Mouse (Mus musculus) heart, embryonic 13.5 days (tissue): ENCODE measurements around the gene B3galt5. TPM values are rescaled to one million over a fixed set of nuclear protein-coding genes. Genes with fewer than 3 reads are reported as not detected.
A peak's percentile ranks its signal among the peaks of the same experiment; 100 is the strongest.
"Not testable (repeated sequence)": the region's sequence is repeated elsewhere in the genome, so short reads cannot be mapped to it uniquely, and the experiment has no call there.

Experiments used
- ATAC-seq: fragments of 200-750 bp; cut with Nextera tagmentation; 2 replicates; pipeline ENCODE4 v1.8.0; 2017; ENCODE audit warnings: moderate TSS enrichment; ENCODE audit not compliant: insufficient number of reproducible peaks, low FRiP score, low TSS enrichment; ENCODE audit errors: extremely low read depth
- H3K27ac ChIP-seq: fragments of 300-500 bp; sonication (generic); replicated peaks from 2 replicates; pipeline ENCODE4 v1.5.1; 2015; ENCODE audit warnings: moderate library complexity, mild to moderate bottlenecking, inconsistent platforms
- H3K27me3 ChIP-seq: fragments of 300-500 bp; sonication (generic); replicated peaks from 2 replicates; pipeline ENCODE4 v1.6.1; 2015; ENCODE audit warnings: mild to moderate bottlenecking, inconsistent platforms
- H3K36me3 ChIP-seq: fragments of 300-500 bp; sonication (generic); 2 replicates; pipeline ENCODE4 v1.6.1; 2015; ENCODE audit warnings: mild to moderate bottlenecking, inconsistent platforms
- H3K4me1 ChIP-seq: fragments of 300-500 bp; sonication (generic); 2 replicates; pipeline ENCODE4 v1.6.1; 2015; ENCODE audit warnings: inconsistent platforms
- H3K4me2 ChIP-seq: fragments of 300-500 bp; sonication (generic); 2 replicates; pipeline ENCODE4 v1.6.1; 2015; ENCODE audit warnings: inconsistent platforms, mild to moderate bottlenecking, moderate library complexity
- H3K4me3 ChIP-seq: fragments of 300-500 bp; sonication (generic); 2 replicates; pipeline ENCODE4 v1.5.1; 2015; ENCODE audit warnings: moderate library complexity, mild to moderate bottlenecking, inconsistent platforms
- H3K9ac ChIP-seq: fragments of 300-500 bp; sonication (generic); 2 replicates; pipeline ENCODE4 v1.6.1; 2015; ENCODE audit warnings: inconsistent platforms, mild to moderate bottlenecking, moderate library complexity
- H3K9me3 ChIP-seq: fragments of 300-500 bp; sonication (generic); 2 replicates; pipeline ENCODE4 v1.6.1; 2016; ENCODE audit warnings: inconsistent platforms
- WGBS: fragments of 180-500 bp; shearing (Covaris S2); methylation state at CpG from one replicate; pipeline ENCODE4 v1.1.7; 2015; ENCODE audit warnings: mixed read lengths; 5-methylcytosine and 5-hydroxymethylcytosine counted together
- polyA plus RNA-seq: library from polyadenylated mRNA; unstranded; fragments of >200 nt; fragmentation: Nextera tagmentation; extraction: Ambion mirVana; gene quantifications from 2 replicates; pipeline ENCODE4 v1.2.1, GENCODE M21; 2015

B3galt5 gene
- polyA plus RNA-seq, 1 experiment from 2014 or later = 0.09 TPM

DNA sequence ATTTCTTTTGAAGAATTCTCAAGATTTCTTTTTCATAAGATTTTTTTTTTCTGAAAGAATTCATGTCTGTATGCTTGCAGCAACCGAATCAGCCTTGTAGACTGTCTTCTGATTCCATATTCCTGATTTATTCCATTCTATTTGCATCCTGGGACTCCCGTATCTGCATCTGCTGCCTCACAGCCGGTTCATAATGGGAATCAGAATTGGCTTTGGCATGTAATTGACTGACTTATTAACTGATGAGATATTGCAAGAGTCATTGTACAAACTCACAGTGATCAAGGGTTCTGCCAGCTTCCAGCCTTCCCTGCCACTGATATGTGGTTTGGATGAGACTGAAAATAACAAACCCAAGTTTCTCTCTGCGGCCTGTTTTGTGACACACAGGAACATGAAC, 67.8 kb downstream of the B3galt5 start:
- Histone ChIP-seq H3K9ac (no peak overlapping the region), H3K27me3 (no peaks in the 10 kb centered on the region), H3K4me1 (no peaks in the 10 kb centered on the region), H3K9me3 (no peaks in the 10 kb centered on the region), H3K36me3 (no peaks in the 10 kb centered on the region), H3K4me2 (no peak overlapping the region), H3K4me3 (no peak overlapping the region), H3K27ac (no peak overlapping the region)
- ATAC-seq = no peak
- WGBS = 79% methylated on average over 4 of the region's 4 CpGs

GRCm38 (mm10) chr16:96304438-96304837, 68.8 kb downstream of the B3galt5 start:
- H3K9ac ChIP-seq = no peak overlapping the region
- H3K9me3 ChIP-seq = no peaks in the 10 kb centered on the region
- no peak for ATAC-seq
- H3K4me3 ChIP-seq = no peak overlapping the region
- H3K36me3 ChIP-seq = no peaks in the 10 kb centered on the region
- no peak overlapping the region for H3K4me2 ChIP-seq
- no peaks in the 10 kb centered on the region for H3K27me3 ChIP-seq
- no peaks in the 10 kb centered on the region for H3K4me1 ChIP-seq
- H3K27ac ChIP-seq = no peak overlapping the region

- Histone ChIP-seq H3K27me3 (no peaks in the 10 kb centered on the region), H3K27ac (no peak overlapping the region), H3K4me1 (no peaks in the 10 kb centered on the region), H3K36me3 (no peaks in the 10 kb centered on the region), H3K4me2 (no peak overlapping the region), H3K4me3 (no peak overlapping the region), H3K9me3 (no peaks in the 10 kb centered on the region), H3K9ac (no peak overlapping the region)
- WGBS = 61% methylated on average over 4 of the region's 4 CpGs
- ATAC-seq = no peak
Observed at GRCm38 (mm10) chr16:96306905-96307304, 71.3 kb downstream of the B3galt5 start.

GRCm38 (mm10) chr16:96317803-96318202, 82.2 kb downstream of the B3galt5 start:
- H3K36me3 ChIP-seq = no peaks in the 10 kb centered on the region
- 74% methylated on average over 8 of the region's 8 CpGs for whole genome bisulfite sequencing
- ATAC-seq = no peak
- no peak overlapping the region for H3K4me3 ChIP-seq
- H3K9me3 ChIP-seq = no peaks in the 10 kb centered on the region
- H3K4me2 ChIP-seq = no peak overlapping the region
- no peak overlapping the region for H3K9ac ChIP-seq
- H3K4me1 ChIP-seq = no peaks in the 10 kb centered on the region
- no peak overlapping the region for H3K27ac ChIP-seq
- no peaks in the 10 kb centered on the region for H3K27me3 ChIP-seq

GRCm38 (mm10) chr16:96322739-96323138, 87.1 kb downstream of the B3galt5 start:
- H3K27me3 ChIP-seq = no peaks in the 10 kb centered on the region
- peaks cover 7% of the 10 kb centered on the region; the same call in 1 of the 2 replicates for H3K4me1 ChIP-seq
- H3K27ac ChIP-seq = no peak overlapping the region
- 76% methylated on average over 1 of the region's 1 CpGs for WGBS
- H3K4me2 ChIP-seq = no peak overlapping the region
- no peaks in the 10 kb centered on the region for H3K36me3 ChIP-seq
- no peak for ATAC-seq
- no peak overlapping the region for H3K9ac ChIP-seq
- no peaks in the 10 kb centered on the region for H3K9me3 ChIP-seq
- H3K4me3 ChIP-seq = no peak overlapping the region

GRCm38 (mm10) chr16:96323166-96323565, 87.6 kb downstream of the B3galt5 start:
- WGBS = 80% methylated on average over 4 of the region's 4 CpGs

DNA sequence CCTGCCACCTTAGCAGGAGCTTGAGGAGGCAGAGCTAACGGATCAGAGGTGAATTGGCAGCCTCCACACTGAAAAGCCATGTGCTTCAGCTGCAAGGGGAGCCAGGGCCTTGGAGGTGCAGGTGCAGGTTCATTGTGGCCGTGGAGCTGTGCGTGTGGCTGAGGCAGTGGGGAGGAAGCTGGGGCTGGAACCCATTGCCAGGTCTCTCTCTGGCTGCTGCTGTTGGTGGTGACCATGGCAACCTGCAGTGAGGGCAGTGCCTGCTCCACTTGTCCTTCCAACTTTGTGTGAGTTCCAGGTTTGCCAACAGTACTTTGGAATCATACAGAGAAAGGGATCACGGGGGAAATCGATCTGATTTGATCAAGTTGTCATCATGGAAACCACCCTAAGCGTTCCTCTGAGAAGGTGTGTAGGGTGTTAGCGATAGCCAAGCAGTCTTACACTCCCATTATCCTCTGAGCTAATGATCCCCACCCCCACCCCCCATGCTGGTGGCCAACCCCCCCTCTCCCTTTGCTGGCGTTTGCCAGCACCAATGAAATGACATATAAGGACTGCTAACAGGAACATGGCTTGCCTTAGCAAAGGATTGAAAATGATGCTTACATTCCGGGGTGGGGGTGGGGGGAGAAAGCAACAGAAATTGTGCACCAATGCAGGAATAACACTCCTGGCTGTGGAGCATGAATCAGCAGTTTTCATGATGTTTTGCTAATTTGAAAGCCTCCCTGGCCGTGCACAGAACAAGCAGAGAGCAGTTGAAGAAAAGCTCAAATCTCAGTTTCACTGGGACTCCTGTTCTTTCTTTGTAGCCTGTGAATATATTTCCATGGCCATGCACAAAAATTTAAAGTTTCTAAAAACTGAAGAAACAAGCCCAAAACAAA, 90.8 kb downstream of the B3galt5 start:
- Histone ChIP-seq H3K27me3 (no peaks in the 10 kb centered on the region), H3K36me3 (no peaks in the 10 kb centered on the region), H3K4me1 (peaks cover 7% of the 10 kb centered on the region; the same call in 1 of the 2 replicates), H3K9me3 (no peaks in the 10 kb centered on the region), H3K27ac (no peak overlapping the region), H3K4me3 (no peak overlapping the region), H3K4me2 (no peak overlapping the region), H3K9ac (no peak overlapping the region)
- ATAC-seq = no peak
- 41% methylated on average over 10 of the region's 10 CpGs for WGBS

More at GRCm38 (mm10) chr16:96323166-96323565, 87.6 kb downstream of the B3galt5 start:
- H3K27ac ChIP-seq = no peak overlapping the region
- H3K4me1 ChIP-seq = peaks cover 7% of the 10 kb centered on the region; the same call in 1 of the 2 replicates
- H3K4me2 ChIP-seq = no peak overlapping the region
- no peaks in the 10 kb centered on the region for H3K36me3 ChIP-seq
- H3K9me3 ChIP-seq = no peaks in the 10 kb centered on the region
- H3K27me3 ChIP-seq = no peaks in the 10 kb centered on the region
- no peak for ATAC-seq
- H3K9ac ChIP-seq = no peak overlapping the region
- H3K4me3 ChIP-seq = no peak overlapping the region

DNA sequence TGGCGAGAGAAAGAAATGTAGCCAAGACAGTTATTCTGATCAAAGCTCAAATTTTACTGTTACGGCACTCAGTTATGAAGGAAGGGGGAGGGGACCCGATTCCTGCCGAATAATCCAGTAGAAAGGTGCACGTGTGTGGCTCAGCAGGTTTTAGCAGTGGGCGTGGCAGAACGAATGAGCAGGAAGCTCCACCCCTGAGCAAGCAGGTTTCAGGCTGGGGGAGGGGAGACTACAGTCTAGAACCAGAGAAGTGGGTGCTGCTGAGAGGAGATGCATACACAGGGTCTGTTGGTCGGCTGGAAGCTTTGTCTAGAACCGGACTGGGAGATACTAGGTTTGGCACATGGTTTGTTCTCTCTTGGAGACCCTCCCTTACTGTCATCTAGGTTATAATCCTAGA, 91.7 kb downstream of the B3galt5 start:
- H3K9ac ChIP-seq, H3K4me1 ChIP-seq, H3K27me3 ChIP-seq, H3K4me3 ChIP-seq, H3K4me2 ChIP-seq, ATAC-seq, H3K27ac ChIP-seq, H3K36me3 ChIP-seq, H3K9me3 ChIP-seq: not testable (repeated sequence)
- 31% methylated on average over 9 of the region's 9 CpGs for WGBS

GRCm38 (mm10) chr16:96339570-96339969, 104.0 kb downstream of the B3galt5 start:
- no peaks in the 10 kb centered on the region for H3K4me1 ChIP-seq
- H3K9me3 ChIP-seq = no peaks in the 10 kb centered on the region
- H3K27ac ChIP-seq = no peak overlapping the region
- no peaks in the 10 kb centered on the region for H3K36me3 ChIP-seq
- H3K9ac ChIP-seq = no peak overlapping the region
- ATAC-seq = no peak
- 71% methylated on average over 4 of the region's 4 CpGs for WGBS
- H3K4me3 ChIP-seq = no peak overlapping the region
- no peak overlapping the region for H3K4me2 ChIP-seq
- 0 out of 2 replicates have a peak, but pooled peaks cover 2% of the 10 kb centered on the region for H3K27me3 ChIP-seq

- Histone ChIP-seq H3K27me3 (0 out of 2 replicates have a peak, but pooled peaks cover 2% of the 10 kb centered on the region), H3K27ac (no peak overlapping the region), H3K4me2 (no peak overlapping the region), H3K36me3 (no peaks in the 10 kb centered on the region), H3K4me3 (no peak overlapping the region), H3K9ac (no peak overlapping the region), H3K4me1 (peaks cover 3% of the 10 kb centered on the region), H3K9me3 (no peaks in the 10 kb centered on the region)
- no peak for ATAC-seq
- WGBS = 9% methylated on average over 5 of the region's 5 CpGs
Observed at GRCm38 (mm10) chr16:96341269-96341668, 105.7 kb downstream of the B3galt5 start.

DNA sequence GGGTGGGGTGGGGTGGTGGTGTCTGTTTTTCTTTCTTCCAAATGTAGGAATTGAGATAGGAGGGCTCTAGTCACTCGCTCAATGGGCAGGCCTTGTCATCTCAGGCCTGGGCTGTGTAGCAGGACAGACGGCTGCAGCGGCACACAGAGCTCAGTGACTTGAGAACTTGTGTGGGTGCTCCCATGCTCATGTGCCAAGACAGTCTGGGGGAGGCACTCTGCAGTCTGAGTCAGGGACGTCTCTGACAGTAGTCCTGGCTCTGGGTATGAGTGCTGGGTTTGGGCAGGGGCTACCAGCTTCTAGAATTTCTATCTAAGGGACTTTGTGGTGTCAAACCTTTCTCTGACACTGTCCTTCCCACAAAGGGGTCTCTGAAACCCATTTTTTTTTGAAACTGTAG, 106.3 kb downstream of the B3galt5 start:
- Histone ChIP-seq H3K4me3 (no peak overlapping the region), H3K4me2 (no peak overlapping the region), H3K27me3 (0 out of 2 replicates have a peak, but pooled peaks cover 2% of the 10 kb centered on the region), H3K27ac (no peak overlapping the region), H3K9me3 (no peaks in the 10 kb centered on the region), H3K4me1 (peaks cover 3% of the 10 kb centered on the region), H3K9ac (no peak overlapping the region), H3K36me3 (no peaks in the 10 kb centered on the region)
- WGBS = 63% methylated on average over 4 of the region's 4 CpGs
- no peak for ATAC-seq

DNA sequence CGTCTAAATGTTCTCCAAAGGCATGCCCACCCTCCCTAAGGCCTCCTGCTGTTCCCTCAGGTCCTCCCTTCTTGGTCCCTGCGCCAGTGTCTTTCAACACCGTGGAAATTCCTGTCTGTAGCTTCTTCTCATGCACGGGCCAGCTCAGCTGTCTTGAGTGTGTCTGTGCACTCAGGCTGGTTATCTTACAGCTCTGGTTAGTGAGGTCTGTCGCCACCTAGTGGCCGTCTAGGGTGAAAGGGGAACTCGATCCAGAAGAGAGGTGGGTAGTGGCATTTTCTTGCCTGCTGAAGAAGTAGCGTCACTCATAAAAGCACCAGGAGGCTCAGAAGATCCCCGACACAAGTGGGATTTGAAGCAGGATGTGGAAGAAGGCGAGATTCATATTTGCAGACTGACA, 109.5 kb downstream of the B3galt5 start:
- no peak for ATAC-seq
- Histone ChIP-seq H3K9ac (peak overlapping the region; percentile 54; the same call in 1 of the 2 replicates), H3K4me1 (peaks cover 3% of the 10 kb centered on the region), H3K27ac (no peak overlapping the region), H3K4me3 (no peak overlapping the region), H3K36me3 (no peaks in the 10 kb centered on the region), H3K27me3 (peaks cover 13% of the 10 kb centered on the region; the same call in 1 of the 2 replicates), H3K9me3 (no peaks in the 10 kb centered on the region), H3K4me2 (peak overlapping the region; percentile 47)
- WGBS = 5% methylated on average over 10 of the region's 10 CpGs
